Mouse (Mus musculus): ENCODE measurements around the gene Ankrd50. TPM values are rescaled to one million over a fixed set of nuclear protein-coding genes. Genes with fewer than 3 reads are reported as not detected.

The Ankrd50 gene
- polyA plus RNA-seq, 1 experiment from 2014 or later: 33.6 TPM

GRCm38 (mm10) chr3:38475587-38475986, 9.1 kb downstream of the Ankrd50 start:
- ATAC-seq (ENCODE audit: low read depth) (no peak), DNase-seq (ENCODE audit: low spot score) (no peak)
- H3K27ac ChIP-seq (replicated peaks; ENCODE audit: low read depth, low read length): no peak overlapping the region
- 32% methylated on average over 6 of the region's 6 CpGs for WGBS
- H3K4me1 ChIP-seq (ENCODE audit: control insufficient read depth, insufficient read depth, low read length): peaks cover 14% of the 10 kb centered on the region
- no peak overlapping the region for H3K4me3 ChIP-seq (ENCODE audit: low read depth, low read length)
- no peak overlapping the region for H3K9ac ChIP-seq (ENCODE audit: low read depth, low read length)
- peaks cover 3% of the 10 kb centered on the region; the same call in 1 of the 2 replicates for H3K9me3 ChIP-seq (ENCODE audit: control insufficient read depth, low read length)
- H3K36me3 ChIP-seq (ENCODE audit: control insufficient read depth, insufficient read depth, low read length): peaks cover 53% of the 10 kb centered on the region
- H3K4me2 ChIP-seq (ENCODE audit: low read depth, low read length): 0 out of 2 replicates have a peak overlapping the region, but pooled peaks have one; percentile 5
- no peaks in the 10 kb centered on the region for H3K27me3 ChIP-seq (replicated peaks; ENCODE audit: control insufficient read depth, insufficient read depth, low read length)

GRCm38 (mm10) chr3:38473138-38473537, 11.5 kb downstream of the Ankrd50 start:
- DNase-seq (ENCODE audit: low spot score) (no peak), ATAC-seq (ENCODE audit: low read depth) (no peak)
- H3K9ac ChIP-seq (ENCODE audit: low read depth, low read length): no peak overlapping the region
- peaks cover 11% of the 10 kb centered on the region for H3K4me1 ChIP-seq (ENCODE audit: control insufficient read depth, insufficient read depth, low read length)
- no peaks in the 10 kb centered on the region for H3K27me3 ChIP-seq (replicated peaks; ENCODE audit: control insufficient read depth, insufficient read depth, low read length)
- H3K27ac ChIP-seq (replicated peaks; ENCODE audit: low read depth, low read length): no peak overlapping the region
- H3K36me3 ChIP-seq (ENCODE audit: control insufficient read depth, insufficient read depth, low read length): peaks cover 37% of the 10 kb centered on the region
- H3K9me3 ChIP-seq (ENCODE audit: control insufficient read depth, low read length): no peaks in the 10 kb centered on the region
- no peak overlapping the region for H3K4me3 ChIP-seq (ENCODE audit: low read depth, low read length)
- no peak overlapping the region for H3K4me2 ChIP-seq (ENCODE audit: low read depth, low read length)
- 87% methylated on average over 4 of the region's 4 CpGs for WGBS

GRCm38 (mm10) chr3:38471516-38471915, 13.1 kb downstream of the Ankrd50 start:
- Histone ChIP-seq H3K4me1 (ENCODE audit: control insufficient read depth, insufficient read depth, low read length) (peaks cover 11% of the 10 kb centered on the region), H3K4me2 (ENCODE audit: low read depth, low read length) (no peak overlapping the region), H3K9me3 (ENCODE audit: control insufficient read depth, low read length) (no peaks in the 10 kb centered on the region), H3K9ac (ENCODE audit: low read depth, low read length) (no peak overlapping the region), H3K36me3 (ENCODE audit: control insufficient read depth, insufficient read depth, low read length) (peaks cover 27% of the 10 kb centered on the region), H3K27ac (replicated peaks; ENCODE audit: low read depth, low read length) (no peak overlapping the region), H3K27me3 (replicated peaks; ENCODE audit: control insufficient read depth, insufficient read depth, low read length) (no peaks in the 10 kb centered on the region), H3K4me3 (ENCODE audit: low read depth, low read length) (no peak overlapping the region)
- DNase-seq (ENCODE audit: low spot score) (peak; percentile 16), ATAC-seq (ENCODE audit: low read depth) (no peak)

- Histone ChIP-seq H3K9me3 (ENCODE audit: control insufficient read depth, low read length) (no peaks in the 10 kb centered on the region), H3K4me3 (ENCODE audit: low read depth, low read length) (no peak overlapping the region), H3K4me1 (ENCODE audit: control insufficient read depth, insufficient read depth, low read length) (no peaks in the 10 kb centered on the region), H3K4me2 (ENCODE audit: low read depth, low read length) (no peak overlapping the region), H3K27ac (replicated peaks; ENCODE audit: low read depth, low read length) (no peak overlapping the region), H3K9ac (ENCODE audit: low read depth, low read length) (no peak overlapping the region), H3K27me3 (replicated peaks; ENCODE audit: control insufficient read depth, insufficient read depth, low read length) (no peaks in the 10 kb centered on the region), H3K36me3 (ENCODE audit: control insufficient read depth, insufficient read depth, low read length) (peaks cover 29% of the 10 kb centered on the region)
- ATAC-seq (ENCODE audit: low read depth): no peak
- DNase-seq (ENCODE audit: low spot score): no peak
- WGBS: 83% methylated on average over 8 of the region's 8 CpGs
These were observed 16.5 kb downstream of the Ankrd50 start for GRCm38 (mm10) chr3:38468131-38468530.

- Histone ChIP-seq H3K27ac (replicated peaks; ENCODE audit: low read depth, low read length) (no peak overlapping the region), H3K9me3 (ENCODE audit: control insufficient read depth, low read length) (no peaks in the 10 kb centered on the region), H3K4me2 (ENCODE audit: low read depth, low read length) (no peak overlapping the region), H3K9ac (ENCODE audit: low read depth, low read length) (no peak overlapping the region), H3K36me3 (ENCODE audit: control insufficient read depth, insufficient read depth, low read length) (peaks cover 37% of the 10 kb centered on the region), H3K4me3 (ENCODE audit: low read depth, low read length) (no peak overlapping the region), H3K27me3 (replicated peaks; ENCODE audit: control insufficient read depth, insufficient read depth, low read length) (no peaks in the 10 kb centered on the region), H3K4me1 (ENCODE audit: control insufficient read depth, insufficient read depth, low read length) (no peaks in the 10 kb centered on the region)
- WGBS: 57% methylated on average over 8 of the region's 8 CpGs
- DNase-seq (ENCODE audit: low spot score): peak; percentile 53
- 0 out of 2 replicates have a peak, but pooled peaks have one; percentile 56 for ATAC-seq (ENCODE audit: low read depth)
These were observed 17.7 kb downstream of the Ankrd50 start for GRCm38 (mm10) chr3:38466880-38467405.

- Histone ChIP-seq H3K9ac (ENCODE audit: low read depth, low read length) (no peak overlapping the region), H3K4me2 (ENCODE audit: low read depth, low read length) (no peak overlapping the region), H3K9me3 (ENCODE audit: control insufficient read depth, low read length) (no peaks in the 10 kb centered on the region), H3K4me3 (ENCODE audit: low read depth, low read length) (no peak overlapping the region), H3K4me1 (ENCODE audit: control insufficient read depth, insufficient read depth, low read length) (no peaks in the 10 kb centered on the region), H3K27ac (replicated peaks; ENCODE audit: low read depth, low read length) (no peak overlapping the region), H3K36me3 (ENCODE audit: control insufficient read depth, insufficient read depth, low read length) (peaks cover 41% of the 10 kb centered on the region), H3K27me3 (replicated peaks; ENCODE audit: control insufficient read depth, insufficient read depth, low read length) (no peaks in the 10 kb centered on the region)
- ATAC-seq (ENCODE audit: low read depth) (no peak), DNase-seq (ENCODE audit: low spot score) (no peak)
- 86% methylated on average over 5 of the region's 5 CpGs for WGBS
These were observed 18.5 kb downstream of the Ankrd50 start for GRCm38 (mm10) chr3:38466139-38466538.

- Histone ChIP-seq H3K27me3 (replicated peaks; ENCODE audit: control insufficient read depth, insufficient read depth, low read length) (no peaks in the 10 kb centered on the region), H3K4me1 (ENCODE audit: control insufficient read depth, insufficient read depth, low read length) (no peaks in the 10 kb centered on the region), H3K9ac (ENCODE audit: low read depth, low read length) (no peak overlapping the region), H3K27ac (replicated peaks; ENCODE audit: low read depth, low read length) (no peak overlapping the region), H3K4me2 (ENCODE audit: low read depth, low read length) (no peak overlapping the region), H3K9me3 (ENCODE audit: control insufficient read depth, low read length) (no peaks in the 10 kb centered on the region), H3K4me3 (ENCODE audit: low read depth, low read length) (no peak overlapping the region), H3K36me3 (ENCODE audit: control insufficient read depth, insufficient read depth, low read length) (peaks cover 64% of the 10 kb centered on the region)
- no peak for ATAC-seq (ENCODE audit: low read depth)
- no peak for DNase-seq (ENCODE audit: low spot score)
- 84% methylated on average over 2 of the region's 2 CpGs for WGBS
These were observed 21.5 kb downstream of the Ankrd50 start for GRCm38 (mm10) chr3:38463149-38463548.

- Histone ChIP-seq H3K27me3 (replicated peaks; ENCODE audit: control insufficient read depth, insufficient read depth, low read length) (no peaks in the 10 kb centered on the region), H3K4me1 (ENCODE audit: control insufficient read depth, insufficient read depth, low read length) (no peaks in the 10 kb centered on the region), H3K4me2 (ENCODE audit: low read depth, low read length) (no peak overlapping the region), H3K9ac (ENCODE audit: low read depth, low read length) (no peak overlapping the region), H3K27ac (replicated peaks; ENCODE audit: low read depth, low read length) (no peak overlapping the region), H3K36me3 (ENCODE audit: control insufficient read depth, insufficient read depth, low read length) (peaks cover 76% of the 10 kb centered on the region), H3K4me3 (ENCODE audit: low read depth, low read length) (no peak overlapping the region), H3K9me3 (ENCODE audit: control insufficient read depth, low read length) (no peaks in the 10 kb centered on the region)
- DNase-seq (ENCODE audit: low spot score): no peak
- 75% methylated on average over 2 of the region's 2 CpGs for WGBS
- ATAC-seq (ENCODE audit: low read depth): no peak
These were observed 22.9 kb downstream of the Ankrd50 start for GRCm38 (mm10) chr3:38461742-38462141.

- Histone ChIP-seq H3K9ac (ENCODE audit: low read depth, low read length) (no peak overlapping the region), H3K4me1 (ENCODE audit: control insufficient read depth, insufficient read depth, low read length) (no peaks in the 10 kb centered on the region), H3K4me2 (ENCODE audit: low read depth, low read length) (no peak overlapping the region), H3K4me3 (ENCODE audit: low read depth, low read length) (no peak overlapping the region), H3K36me3 (ENCODE audit: control insufficient read depth, insufficient read depth, low read length) (peaks cover 91% of the 10 kb centered on the region), H3K27me3 (replicated peaks; ENCODE audit: control insufficient read depth, insufficient read depth, low read length) (no peaks in the 10 kb centered on the region), H3K27ac (replicated peaks; ENCODE audit: low read depth, low read length) (no peak overlapping the region), H3K9me3 (ENCODE audit: control insufficient read depth, low read length) (no peaks in the 10 kb centered on the region)
- peak; percentile 7 for DNase-seq (ENCODE audit: low spot score)
- no peak for ATAC-seq (ENCODE audit: low read depth)
- 77% methylated on average over 4 of the region's 4 CpGs for WGBS
These were observed 24.4 kb downstream of the Ankrd50 start for GRCm38 (mm10) chr3:38460250-38460624.
